Mouse (Mus musculus) myocyte (in vitro differentiated cells): ENCODE results near the gene Gpr89. TPM values are rescaled to one million over a fixed set of nuclear protein-coding genes. Genes with fewer than 3 reads are reported as not detected.

Source experiments
- H3K27me3 ChIP-seq: one replicate; pipeline ENCODE4 v1.6.1; 2011; ENCODE audit not compliant: control insufficient read depth, insufficient read depth, insufficient read length
- H3K36me3 ChIP-seq: one replicate; pipeline ENCODE4 v1.6.1; 2011; ENCODE audit not compliant: control insufficient read depth, insufficient read depth
- H3K4me2 ChIP-seq: one replicate; pipeline ENCODE4 v1.6.1; 2011; ENCODE audit warnings: low read depth, control low read depth
- H3K4me3 ChIP-seq: one replicate; pipeline ENCODE4 v1.5.1; 2011; ENCODE audit warnings: mild to moderate bottlenecking, control low read depth, moderate library complexity
- H3K79me2 ChIP-seq: one replicate; pipeline ENCODE4 v1.6.1; 2011; ENCODE audit not compliant: control insufficient read depth, insufficient read depth
- H3ac ChIP-seq: one replicate; pipeline ENCODE4 v1.6.1; 2011; ENCODE audit not compliant: control insufficient read depth, insufficient read length
- CEBPB ChIP-seq: IDR thresholded peaks from 2 replicates; pipeline ENCODE4 v1.6.1; 2011; ENCODE audit warnings: mild to moderate bottlenecking, moderate library complexity; ENCODE audit not compliant: poor library complexity, insufficient read depth, severe bottlenecking
- E2F4 ChIP-seq: IDR thresholded peaks from one replicate; pipeline ENCODE4 v1.6.1; 2011; ENCODE audit warnings: mild to moderate bottlenecking, control low read depth, moderate library complexity; ENCODE audit not compliant: insufficient read depth
- MAX ChIP-seq: IDR thresholded peaks from one replicate; pipeline ENCODE4 v1.6.1; 2011; ENCODE audit warnings: low read depth, mild to moderate bottlenecking, control low read depth
- MYOD1 ChIP-seq, 3 experiments: IDR thresholded peaks; one replicate each; pipeline ENCODE4 v1.6.1; 2011; ENCODE audit warnings: control low read depth in 2 of 3, low read depth in 2 of 3, mild to moderate bottlenecking in 2 of 3, moderate library complexity in 1 of 3; ENCODE audit not compliant: insufficient read length in 2 of 3, control insufficient read depth in 1 of 3
- MYOG ChIP-seq, 3 experiments: IDR thresholded peaks; one replicate each; pipeline ENCODE4 v1.6.1; 2011; ENCODE audit warnings: control low read depth in 2 of 3, low read depth in 2 of 3, mild to moderate bottlenecking in 2 of 3; ENCODE audit not compliant: insufficient read length in 2 of 3, control insufficient read depth in 1 of 3, insufficient read depth in 1 of 3
- POLR2A ChIP-seq: IDR thresholded peaks from one replicate; pipeline ENCODE4 v1.6.1; 2011; ENCODE audit warnings: low read depth, mild to moderate bottlenecking, control low read depth, moderate library complexity; ENCODE audit not compliant: insufficient read length
- POLR2AphosphoS2 ChIP-seq: IDR thresholded peaks from one replicate; pipeline ENCODE4 v1.6.1; 2011; ENCODE audit warnings: low read depth, control low read depth; ENCODE audit not compliant: insufficient read length
- REST ChIP-seq: IDR thresholded peaks from one replicate; pipeline ENCODE4 v1.6.1; 2011; ENCODE audit warnings: mild to moderate bottlenecking, control low read depth, moderate library complexity; ENCODE audit not compliant: insufficient read depth, insufficient read length
- SRF ChIP-seq: IDR thresholded peaks from one replicate; pipeline ENCODE4 v1.6.1; 2011; ENCODE audit warnings: low read depth; ENCODE audit not compliant: control insufficient read depth, insufficient read length
- TCF12 ChIP-seq: IDR thresholded peaks from one replicate; pipeline ENCODE4 v1.6.1; 2011; ENCODE audit warnings: mild to moderate bottlenecking, control low read depth; ENCODE audit not compliant: poor library complexity, insufficient read depth, severe bottlenecking
- TCF3 ChIP-seq: IDR thresholded peaks from one replicate; pipeline ENCODE4 v1.6.1; 2011; ENCODE audit warnings: low read depth, control low read depth; ENCODE audit not compliant: insufficient read length
- USF1 ChIP-seq: IDR thresholded peaks from one replicate; pipeline ENCODE4 v1.6.1; 2011; ENCODE audit warnings: low read depth, mild to moderate bottlenecking, control low read depth, moderate library complexity
- polyA plus RNA-seq: library from polyadenylated mRNA; unstranded; fragments of >200 nt; fragmentation: generic; extraction: Trizol; gene quantifications from one replicate; pipeline ENCODE4 v1.2.1, GENCODE M21; 2012; ENCODE audit warnings: missing spikeins

Gpr89 gene
- polyA plus RNA-seq, 1 experiment, result 19.2 TPM

DNA sequence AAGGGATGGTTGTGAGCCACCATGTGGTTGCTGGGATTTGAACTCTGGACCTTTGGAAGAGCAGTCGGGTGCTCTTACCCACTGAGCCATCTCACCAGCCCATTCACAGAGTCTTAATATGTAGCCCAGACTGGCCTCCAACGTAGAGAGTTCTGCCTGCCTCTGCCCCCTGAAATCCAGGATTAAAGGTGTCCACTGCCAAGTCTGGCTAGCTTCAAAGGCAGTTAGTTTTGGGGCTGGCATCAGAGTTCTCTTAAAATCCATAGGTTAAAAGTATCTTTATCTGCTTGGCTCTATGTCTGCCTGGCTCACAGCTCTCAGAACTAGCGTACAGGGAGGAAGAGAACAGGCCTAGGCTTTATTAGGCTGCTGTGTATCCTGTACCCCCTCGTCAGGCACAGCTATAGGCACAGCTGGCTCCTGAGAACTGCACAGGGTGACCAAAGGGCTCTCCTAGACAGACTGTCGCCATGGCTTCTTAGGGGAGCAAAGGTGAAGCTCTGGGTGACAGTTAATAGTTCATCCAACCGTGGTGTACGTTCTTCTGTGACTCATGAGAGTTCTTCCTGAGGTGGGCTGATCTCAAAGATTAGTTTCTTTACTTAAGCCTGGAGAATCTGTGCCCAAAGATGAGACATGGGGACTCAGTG is 66.0 kb downstream of the Gpr89 start:
- Histone ChIP-seq H3K4me3 (no peak overlapping the region), H3K27me3 (peaks cover 15% of the 10 kb centered on the region), H3K36me3 (no peaks in the 10 kb centered on the region), H3ac (no peak overlapping the region), H3K4me2 (no peak overlapping the region), H3K79me2 (no peaks in the 10 kb centered on the region)
- no peak for TF ChIP-seq REST
- TF ChIP-seq TCF3, result no peak
- no peak for TF ChIP-seq MAX
- no peak for TF ChIP-seq MYOG (IDR thresholded peaks at IDR 0.05; ENCODE audit: control insufficient read depth in 1 of 3, insufficient read depth in 1 of 3, insufficient read length in 2 of 3, low read depth in 2 of 3)
- TF ChIP-seq E2F4, result no peak
- no peak for TF ChIP-seq USF1
- no peak for TF ChIP-seq POLR2A
- TF ChIP-seq SRF, result no peak
- TF ChIP-seq TCF12, result no peak
- TF ChIP-seq MYOD1 (IDR thresholded peaks at IDR 0.05; ENCODE audit: control insufficient read depth in 1 of 3, insufficient read length in 2 of 3, low read depth in 2 of 3), result no peak
- TF ChIP-seq POLR2AphosphoS2, result no peak
- TF ChIP-seq CEBPB, result no peak

GRCm38 (mm10) chr3:96836414-96836813 is 68.7 kb downstream of the Gpr89 start:
- Histone ChIP-seq H3K27me3 (peaks cover 27% of the 10 kb centered on the region), H3K36me3 (no peaks in the 10 kb centered on the region), H3K4me2 (no peak overlapping the region), H3K79me2 (no peaks in the 10 kb centered on the region), H3K4me3 (no peak overlapping the region), H3ac (no peak overlapping the region)
- TF ChIP-seq POLR2A (no peak), POLR2AphosphoS2 (no peak), MYOD1 (IDR thresholded peaks at IDR 0.05; ENCODE audit: control insufficient read depth in 1 of 3, insufficient read length in 2 of 3, low read depth in 2 of 3) (no peak), USF1 (no peak), SRF (no peak), TCF3 (no peak), MAX (no peak), REST (no peak), MYOG (IDR thresholded peaks at IDR 0.05; ENCODE audit: control insufficient read depth in 1 of 3, insufficient read depth in 1 of 3, insufficient read length in 2 of 3, low read depth in 2 of 3) (no peak), E2F4 (no peak), TCF12 (no peak), CEBPB (no peak)

DNA sequence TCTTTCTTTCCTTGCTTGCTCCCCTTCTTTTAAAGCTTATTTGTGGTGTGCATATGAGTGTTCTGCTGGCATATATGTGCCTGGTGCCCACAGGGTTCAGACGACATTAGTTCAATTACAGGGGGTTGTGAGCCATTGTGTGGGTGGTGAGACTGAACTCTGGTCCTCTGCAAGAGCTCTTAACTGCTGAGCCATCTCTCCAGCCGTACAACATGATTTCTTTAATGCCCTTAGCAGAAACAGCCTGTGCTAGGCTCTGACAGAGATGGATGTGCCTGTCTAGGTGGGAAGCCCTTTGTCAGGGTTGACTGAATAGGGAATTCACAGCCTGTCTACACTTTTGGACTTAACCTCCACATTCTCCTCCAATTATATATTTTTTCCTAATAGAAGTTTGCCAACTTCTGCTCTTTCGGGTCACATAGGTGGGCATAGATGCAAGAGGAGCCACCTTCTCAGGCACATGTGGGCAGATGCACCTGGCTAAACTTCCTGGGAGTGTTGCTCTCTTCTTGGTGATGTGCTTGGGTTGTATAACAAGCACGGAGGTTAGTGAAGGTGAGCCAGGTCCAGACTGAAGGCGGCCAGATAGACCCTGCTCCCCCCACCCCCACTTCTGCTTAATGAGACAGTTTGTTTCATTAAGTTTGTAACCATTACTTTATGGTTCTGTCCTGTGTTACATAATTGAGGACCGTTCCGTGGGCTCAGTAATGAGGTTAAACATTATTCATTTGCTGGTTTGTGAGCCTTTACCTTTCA is 70.4 kb downstream of the Gpr89 start:
- peaks cover 40% of the 10 kb centered on the region for H3K27me3 ChIP-seq
- H3K4me2 ChIP-seq, result no peak overlapping the region
- TF ChIP-seq MAX (no peak), E2F4 (no peak), SRF (no peak), TCF12 (no peak), MYOG (IDR thresholded peaks at IDR 0.05; ENCODE audit: control insufficient read depth in 1 of 3, insufficient read depth in 1 of 3, insufficient read length in 2 of 3, low read depth in 2 of 3) (no peak), REST (no peak)
- no peaks in the 10 kb centered on the region for H3K36me3 ChIP-seq
- no peak overlapping the region for H3ac ChIP-seq
- H3K4me3 ChIP-seq, result no peak overlapping the region
- no peaks in the 10 kb centered on the region for H3K79me2 ChIP-seq

DNA sequence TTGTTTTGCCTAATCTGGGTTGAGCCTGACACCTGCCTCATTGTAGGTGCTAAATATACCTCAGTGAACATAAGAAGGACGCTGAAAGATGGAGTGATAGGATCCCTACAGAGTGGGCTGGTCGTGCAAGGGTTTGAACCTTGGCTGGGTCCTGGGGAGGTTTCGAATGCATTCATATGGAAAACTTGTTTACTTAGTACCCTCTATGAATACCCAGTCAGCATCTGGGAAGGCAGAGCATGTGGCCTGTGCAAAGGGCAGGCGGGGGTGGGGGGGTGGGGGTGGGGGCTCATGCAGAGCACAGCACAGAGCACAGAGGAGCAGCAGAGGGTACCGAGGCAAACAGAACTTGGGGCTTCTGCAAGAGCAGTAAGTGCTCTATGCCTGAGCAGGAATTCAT is 72.2 kb downstream of the Gpr89 start:
- Histone ChIP-seq H3K4me3 (no peak overlapping the region), H3K36me3 (no peaks in the 10 kb centered on the region), H3ac (no peak overlapping the region), H3K27me3 (peaks cover 43% of the 10 kb centered on the region), H3K4me2 (no peak overlapping the region), H3K79me2 (no peaks in the 10 kb centered on the region)
- no peak for TF ChIP-seq MAX
- TF ChIP-seq SRF, result no peak
- no peak for TF ChIP-seq TCF12
- TF ChIP-seq MYOD1 (IDR thresholded peaks at IDR 0.05; ENCODE audit: control insufficient read depth in 1 of 3, insufficient read length in 2 of 3, low read depth in 2 of 3), result no peak
- no peak for TF ChIP-seq USF1

DNA sequence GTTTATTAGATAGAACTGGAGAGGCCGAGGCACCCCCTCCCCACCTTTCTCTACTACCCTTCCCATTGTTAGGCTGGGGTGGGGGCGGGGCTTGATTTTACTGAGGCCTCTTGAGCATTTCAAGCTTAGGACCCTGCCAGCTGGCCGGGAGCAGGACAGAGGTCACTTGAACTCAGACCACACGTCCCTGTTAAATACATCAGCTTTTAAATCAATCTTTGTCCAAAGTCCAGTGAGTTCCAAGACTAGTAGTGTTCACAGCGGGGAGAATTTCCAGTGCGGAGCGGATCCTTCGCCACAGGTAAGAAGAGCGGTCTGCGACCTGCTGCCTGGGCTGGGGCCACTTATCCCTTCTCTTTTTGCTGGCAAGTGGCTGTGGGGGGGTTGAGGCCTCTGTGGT is 75.3 kb downstream of the Gpr89 start:
- TF ChIP-seq SRF, result no peak
- no peak for TF ChIP-seq USF1
- TF ChIP-seq MYOD1 (IDR thresholded peaks at IDR 0.05; ENCODE audit: control insufficient read depth in 1 of 3, insufficient read length in 2 of 3, low read depth in 2 of 3), result no peak

More for the DNA sequence above, 75.3 kb downstream of the Gpr89 start:
- no peak overlapping the region for H3ac ChIP-seq
- H3K4me2 ChIP-seq, result no peak overlapping the region
- no peak overlapping the region for H3K4me3 ChIP-seq
- H3K36me3 ChIP-seq, result no peaks in the 10 kb centered on the region
- peaks cover 29% of the 10 kb centered on the region for H3K27me3 ChIP-seq
- H3K79me2 ChIP-seq, result no peaks in the 10 kb centered on the region
